Mouse (Mus musculus): Measurements from ENCODE around the gene Tmed6.

GRCm38 (mm10) chr8:107045478-107045877 lies 20.0 kb downstream of the Tmed6 start:
- no peak for TF ChIP-seq POLR2A (IDR thresholded peaks at IDR 0.05; ENCODE audit: control insufficient read depth, low read depth, low read length)
- no peak for TF ChIP-seq CTCF (IDR thresholded peaks at IDR 0.05; ENCODE audit: control insufficient read depth, insufficient read depth, insufficient replicate concordance, low read depth, low read length)

Measured in testis, adult 2 months (tissue).